Mouse (Mus musculus): ENCODE measurements at regions not wholly inside any gene's neighbourhood (a gene's known extent, or its start where the extent isn't known, plus 50 kb on each side); places are given as distances from the start of the nearest gene placed in this dataset.

GRCm38 (mm10) chr16:77328049-77328448, 273.8 kb downstream of the Gm11146 start:
- TF ChIP-seq CTCF (IDR thresholded peaks at IDR 0.05), result no peak
- no peak for DNase-seq
- Histone ChIP-seq H3K4me3 (peak overlapping the region; percentile 71), H3K27ac (peak overlapping the region; percentile 88)
- intact Hi-C loops (cut with DNase I), result loop anchor here (2.0 kb wide), 3 partner anchors 93 to 267 kb away; no protein-coding TSS in a partner anchor

- intact Hi-C loops (cut with DNase I), result no loop called here
- no peak overlapping the region for H3K4me3 ChIP-seq
- no peak for TF ChIP-seq CTCF (IDR thresholded peaks at IDR 0.05)
- no peak for DNase-seq
- H3K27ac ChIP-seq, result peak overlapping the region; percentile 3; the same call in 1 of the 2 replicates
These were observed 279.6 kb downstream of the Gm11146 start for GRCm38 (mm10) chr16:77322338-77322737.

- intact Hi-C loops (cut with DNase I), result no loop called here
- no peak for TF ChIP-seq CTCF (IDR thresholded peaks at IDR 0.05)
- no peak overlapping the region for H3K4me3 ChIP-seq
- no peak overlapping the region for H3K27ac ChIP-seq
- no peak for DNase-seq
These were observed 283.7 kb downstream of the Gm11146 start for GRCm38 (mm10) chr16:77318150-77318549.

GRCm38 (mm10) chr16:77315354-77315753, 286.5 kb downstream of the Gm11146 start:
- intact Hi-C loops (cut with DNase I), result no loop called here
- Histone ChIP-seq H3K4me3 (no peak overlapping the region), H3K27ac (peak overlapping the region; percentile 17; the same call in 1 of the 2 replicates)
- TF ChIP-seq CTCF (IDR thresholded peaks at IDR 0.05), result no peak
- DNase-seq, result no peak

GRCm38 (mm10) chr16:77313195-77313594, 288.7 kb downstream of the Gm11146 start:
- intact Hi-C loops (cut with DNase I), result no loop called here
- Histone ChIP-seq H3K27ac (no peak overlapping the region), H3K4me3 (no peak overlapping the region)
- DNase-seq, result no peak
- no peak for TF ChIP-seq CTCF (IDR thresholded peaks at IDR 0.05)

GRCm38 (mm10) chr16:77301270-77302171, 288.0 kb downstream of the Usp25 start:
- no peak overlapping the region for H3K27ac ChIP-seq
- no peak for DNase-seq
- intact Hi-C loops (cut with DNase I), result no loop called here
- no peak for TF ChIP-seq CTCF (IDR thresholded peaks at IDR 0.05)
- H3K4me3 ChIP-seq, result no peak overlapping the region

- Histone ChIP-seq H3K27ac (peak overlapping the region; percentile 35), H3K4me3 (peak overlapping the region; percentile 0; the same call in 1 of the 2 replicates)
- no peak for DNase-seq
- TF ChIP-seq CTCF (IDR thresholded peaks at IDR 0.05), result no peak
- intact Hi-C loops (cut with DNase I), result no loop called here
These were observed 287.2 kb downstream of the Usp25 start for GRCm38 (mm10) chr16:77300572-77301213.

- TF ChIP-seq CTCF (IDR thresholded peaks at IDR 0.05), result no peak
- DNase-seq, result no peak
- Histone ChIP-seq H3K4me3 (no peak overlapping the region), H3K27ac (no peak overlapping the region)
- intact Hi-C loops (cut with DNase I), result no loop called here
These were observed 282.3 kb downstream of the Usp25 start for GRCm38 (mm10) chr16:77295574-77296355.

GRCm38 (mm10) chr16:77292317-77292771, 278.8 kb downstream of the Usp25 start:
- H3K4me3 ChIP-seq, result no peak overlapping the region
- DNase-seq, result no peak
- H3K27ac ChIP-seq, result no peak overlapping the region
- intact Hi-C loops (cut with DNase I), result no loop called here
- no peak for TF ChIP-seq CTCF (IDR thresholded peaks at IDR 0.05)

GRCm38 (mm10) chr16:77291723-77292316, 278.3 kb downstream of the Usp25 start:
- intact Hi-C loops (cut with DNase I), result no loop called here
- DNase-seq, result no peak
- Histone ChIP-seq H3K4me3 (no peak overlapping the region), H3K27ac (no peak overlapping the region)
- no peak for TF ChIP-seq CTCF (IDR thresholded peaks at IDR 0.05)

- intact Hi-C loops (cut with DNase I), result no loop called here
- H3K27ac ChIP-seq, result no peak overlapping the region; the same call in 1 of the 2 replicates
These were observed 270.7 kb downstream of the Usp25 start for GRCm38 (mm10) chr16:77284205-77284604.

GRCm38 (mm10) chr16:77279916-77280315, 266.4 kb downstream of the Usp25 start:
- no peak for TF ChIP-seq CTCF (IDR thresholded peaks at IDR 0.05)
- intact Hi-C loops (cut with DNase I), result no loop called here
- H3K27ac ChIP-seq, result no peak overlapping the region
- no peak overlapping the region for H3K4me3 ChIP-seq
- DNase-seq, result no peak

More at GRCm38 (mm10) chr16:77284205-77284604, 270.7 kb downstream of the Usp25 start:
- H3K4me3 ChIP-seq, result no peak overlapping the region
- TF ChIP-seq CTCF (IDR thresholded peaks at IDR 0.05), result no peak
- DNase-seq, result no peak

Measured in gastrocnemius, adult 2 months (tissue).